Mouse (Mus musculus): ENCODE data around the gene Atraid. TPM values are rescaled to one million over a fixed set of nuclear protein-coding genes. Genes with fewer than 3 reads are reported as not detected.

Gene Atraid
- polyA plus RNA-seq, 1 experiment from 2014 or later, result 182 TPM

DNA sequence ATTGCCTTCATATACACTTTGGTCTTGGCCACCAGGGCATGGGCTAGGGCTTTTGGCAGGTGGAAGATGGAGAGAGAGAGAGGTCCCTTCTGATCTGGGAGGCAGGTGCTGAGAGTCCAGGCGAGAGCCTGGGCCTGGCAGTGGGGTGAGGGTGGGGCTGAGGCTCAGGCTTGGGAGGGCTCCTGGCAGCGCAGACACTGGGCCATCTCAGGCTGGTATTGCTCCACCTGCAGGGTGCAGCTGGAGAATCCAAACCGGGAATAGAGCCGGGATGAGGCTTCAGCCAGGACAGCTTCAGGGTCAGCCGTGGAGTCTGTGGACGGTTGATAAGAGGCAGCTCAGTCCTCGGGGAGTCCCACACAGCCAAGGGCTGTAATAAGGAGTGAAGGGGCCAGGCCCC lies 38.5 kb downstream of the Atraid start:
- 0 out of 2 replicates have a peak overlapping the region, but pooled peaks have one; percentile 10 for H3K9ac ChIP-seq (ENCODE audit: low read depth, low read length)
- peaks cover 2% of the 10 kb centered on the region for H3K4me1 ChIP-seq (ENCODE audit: control insufficient read depth, insufficient read depth, low read length)
- WGBS, result 19% methylated on average over 7 of the region's 7 CpGs
- H3K36me3 ChIP-seq (ENCODE audit: control insufficient read depth, insufficient read depth, low read length), result no peaks in the 10 kb centered on the region
- ATAC-seq, result no peak
- H3K4me2 ChIP-seq (ENCODE audit: low read length), result no peak overlapping the region
- H3K9me3 ChIP-seq (replicated peaks; ENCODE audit: control insufficient read depth, low read length, poor library complexity, severe bottlenecking), result no peaks in the 10 kb centered on the region
- H3K27me3 ChIP-seq (ENCODE audit: control insufficient read depth, insufficient read depth, low read depth, low read length), result peaks cover 17% of the 10 kb centered on the region
- no peak overlapping the region for H3K4me3 ChIP-seq (ENCODE audit: low read depth, low read length)
- H3K27ac ChIP-seq (ENCODE audit: low read length), result no peak overlapping the region

DNA sequence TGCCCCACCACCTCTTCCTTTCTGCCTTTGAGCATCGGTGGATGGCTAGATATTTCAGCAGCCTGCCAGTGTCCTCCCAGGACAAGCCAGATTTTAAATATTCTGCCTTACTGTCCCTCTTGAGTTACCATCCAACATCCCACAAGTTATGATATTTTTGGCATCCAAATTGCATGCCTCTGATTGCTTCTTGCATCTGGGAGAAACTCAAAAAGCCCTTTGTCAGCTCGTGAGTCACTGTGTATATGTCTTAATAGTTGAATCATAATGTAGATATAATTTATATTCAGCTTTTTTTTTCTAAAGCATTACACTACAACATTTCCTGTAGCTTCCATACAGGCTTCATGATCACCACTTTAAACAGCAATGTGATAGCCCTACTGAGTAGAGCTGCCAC lies 39.0 kb downstream of the Atraid start:
- no peak for ATAC-seq
- 78% methylated on average over 2 of the region's 2 CpGs for WGBS
- Histone ChIP-seq H3K4me3 (ENCODE audit: low read depth, low read length) (no peak overlapping the region), H3K9me3 (replicated peaks; ENCODE audit: control insufficient read depth, low read length, poor library complexity, severe bottlenecking) (no peaks in the 10 kb centered on the region), H3K27ac (ENCODE audit: low read length) (no peak overlapping the region), H3K4me1 (ENCODE audit: control insufficient read depth, insufficient read depth, low read length) (peaks cover 2% of the 10 kb centered on the region), H3K36me3 (ENCODE audit: control insufficient read depth, insufficient read depth, low read length) (no peaks in the 10 kb centered on the region), H3K9ac (ENCODE audit: low read depth, low read length) (no peak overlapping the region), H3K27me3 (ENCODE audit: control insufficient read depth, insufficient read depth, low read depth, low read length) (peaks cover 21% of the 10 kb centered on the region), H3K4me2 (ENCODE audit: low read length) (no peak overlapping the region)

DNA sequence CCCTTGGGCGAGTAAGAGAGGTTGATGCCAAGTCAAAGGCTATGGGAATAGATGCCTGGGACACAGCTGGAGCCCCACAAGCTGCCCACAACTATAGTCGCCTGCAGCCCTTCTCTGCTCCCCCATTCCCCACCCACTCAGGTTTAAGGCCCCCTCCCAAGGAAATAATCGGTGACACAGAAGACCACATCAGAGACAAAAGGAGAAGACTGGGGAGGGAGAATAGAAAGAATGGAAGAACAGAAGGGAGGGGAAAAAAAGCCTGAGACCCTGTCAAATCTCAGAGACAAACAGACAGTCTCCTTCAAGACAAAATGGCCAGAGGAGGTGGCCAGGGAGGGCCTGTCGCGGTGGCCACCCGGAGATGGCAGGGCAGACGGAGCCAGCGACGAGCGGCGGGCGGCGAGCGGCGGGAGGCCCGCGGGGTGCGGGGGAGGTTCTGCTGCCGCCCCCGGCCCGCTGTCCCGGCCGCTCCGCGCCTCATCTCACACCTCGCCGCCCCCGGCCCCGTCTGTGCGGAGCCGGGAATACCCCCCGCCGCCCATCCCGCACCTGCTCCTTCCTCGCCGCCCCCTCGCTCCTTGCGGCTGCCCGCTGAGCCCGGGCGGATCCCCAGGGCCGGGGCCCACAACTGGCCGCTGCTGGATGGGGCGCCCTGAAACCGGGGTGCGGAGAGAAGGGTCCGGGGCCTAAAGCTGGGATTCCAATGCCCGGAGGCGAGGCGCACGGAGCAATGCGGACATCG lies 44.3 kb downstream of the Atraid start:
- H3K4me3 ChIP-seq (ENCODE audit: low read depth, low read length), result peak overlapping the region; percentile 43
- H3K36me3 ChIP-seq (ENCODE audit: control insufficient read depth, insufficient read depth, low read length), result no peaks in the 10 kb centered on the region
- no peaks in the 10 kb centered on the region for H3K9me3 ChIP-seq (replicated peaks; ENCODE audit: control insufficient read depth, low read length, poor library complexity, severe bottlenecking)
- ATAC-seq, result no peak
- peak overlapping the region; percentile 70 for H3K9ac ChIP-seq (ENCODE audit: low read depth, low read length)
- no peak overlapping the region for H3K27ac ChIP-seq (ENCODE audit: low read length)
- 2% methylated on average over 51 of the region's 53 CpGs for WGBS
- peaks cover 29% of the 10 kb centered on the region for H3K4me1 ChIP-seq (ENCODE audit: control insufficient read depth, insufficient read depth, low read length)
- peak overlapping the region; percentile 60 for H3K4me2 ChIP-seq (ENCODE audit: low read length)
- H3K27me3 ChIP-seq (ENCODE audit: control insufficient read depth, insufficient read depth, low read depth, low read length), result peaks cover 58% of the 10 kb centered on the region

DNA sequence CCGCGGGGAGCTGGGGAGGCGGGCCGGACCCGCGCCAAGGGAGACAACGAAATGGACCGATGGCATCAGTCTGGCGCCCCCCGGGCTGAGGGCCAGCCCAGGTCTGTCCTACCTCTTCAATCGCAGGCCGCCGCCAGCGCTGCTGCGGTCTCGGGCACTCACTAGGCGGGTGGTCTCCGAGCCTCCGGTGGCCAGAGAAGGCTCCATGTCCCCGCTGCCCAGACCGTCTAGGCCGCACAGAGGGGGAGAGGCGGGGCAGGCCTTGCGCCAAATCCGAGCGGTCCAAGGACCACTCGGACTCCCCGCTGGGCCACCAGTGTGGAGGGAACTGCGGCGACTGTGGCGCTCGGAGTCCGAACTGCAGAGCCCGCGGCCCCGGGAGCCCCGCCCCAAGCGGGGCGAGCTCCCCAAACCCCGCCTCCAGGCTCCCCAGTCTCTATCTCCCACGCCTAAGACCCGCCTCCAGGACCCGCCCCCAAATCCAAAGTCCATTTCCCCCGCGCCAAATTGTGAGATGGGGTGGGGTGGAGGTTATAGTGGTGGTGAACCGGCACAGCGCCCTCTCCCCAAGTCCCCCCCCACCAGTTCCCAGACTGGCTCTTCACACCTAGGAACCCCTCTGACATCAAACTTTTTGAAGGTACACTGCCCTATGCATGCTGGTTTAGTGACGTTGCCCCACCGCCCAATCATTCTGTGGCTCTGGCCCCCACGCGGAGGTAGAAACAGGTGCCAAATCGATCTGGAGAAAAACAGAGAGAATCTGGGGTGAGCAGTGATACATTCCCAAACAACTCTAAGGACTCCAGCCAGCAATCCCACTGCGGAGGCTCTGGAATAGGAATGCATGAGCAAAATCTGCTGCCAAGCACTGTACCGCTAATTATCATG lies 45.3 kb downstream of the Atraid start:
- H3K9ac ChIP-seq (ENCODE audit: low read depth, low read length), result peak overlapping the region; percentile 70
- peaks cover 29% of the 10 kb centered on the region for H3K4me1 ChIP-seq (ENCODE audit: control insufficient read depth, insufficient read depth, low read length)
- peak; percentile 50; the same call in 1 of the 2 replicates for ATAC-seq
- no peak overlapping the region for H3K27ac ChIP-seq (ENCODE audit: low read length)
- under 1% methylated on average over 54 of the region's 54 CpGs for WGBS
- H3K36me3 ChIP-seq (ENCODE audit: control insufficient read depth, insufficient read depth, low read length), result no peaks in the 10 kb centered on the region
- H3K9me3 ChIP-seq (replicated peaks; ENCODE audit: control insufficient read depth, low read length, poor library complexity, severe bottlenecking), result no peaks in the 10 kb centered on the region
- peaks cover 61% of the 10 kb centered on the region for H3K27me3 ChIP-seq (ENCODE audit: control insufficient read depth, insufficient read depth, low read depth, low read length)
- H3K4me3 ChIP-seq (ENCODE audit: low read depth, low read length), result peak overlapping the region; percentile 43
- H3K4me2 ChIP-seq (ENCODE audit: low read length), result peak overlapping the region; percentile 60

DNA sequence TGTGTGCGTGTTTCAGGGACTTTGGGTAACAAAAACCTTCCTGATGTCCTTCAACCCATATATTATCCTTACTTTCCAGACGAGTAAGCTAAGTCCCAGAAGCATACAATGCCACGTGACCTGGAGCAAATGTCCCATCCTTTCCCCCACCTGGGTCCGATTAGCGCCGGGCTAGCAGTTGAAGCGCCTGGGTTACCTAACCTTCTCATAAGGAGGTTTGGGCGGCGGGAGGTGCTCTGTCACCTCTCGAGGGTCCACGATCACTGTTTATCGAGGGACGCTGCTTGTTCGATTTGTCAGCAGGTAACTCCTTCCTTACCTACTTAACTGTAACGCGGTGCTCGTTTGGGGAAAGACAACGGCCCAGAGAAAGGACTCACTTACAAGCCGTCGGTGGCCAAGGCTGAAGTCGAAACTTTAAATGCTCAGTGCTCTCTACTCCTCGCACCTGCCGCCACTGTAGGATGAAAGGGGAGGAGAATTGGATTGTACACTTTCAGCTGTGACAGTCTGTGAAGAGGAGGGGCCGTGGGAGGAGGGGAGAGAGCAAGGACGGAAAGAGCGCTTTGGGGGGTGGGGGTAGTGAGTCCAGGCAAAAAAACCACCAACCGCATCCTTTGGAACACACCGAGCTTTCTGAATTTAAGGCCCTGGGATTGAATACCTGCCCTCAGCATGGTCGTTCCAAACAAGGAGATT lies 46.1 kb downstream of the Atraid start:
- Histone ChIP-seq H3K27me3 (ENCODE audit: control insufficient read depth, insufficient read depth, low read depth, low read length) (peaks cover 61% of the 10 kb centered on the region), H3K27ac (ENCODE audit: low read length) (no peak overlapping the region), H3K4me1 (ENCODE audit: control insufficient read depth, insufficient read depth, low read length) (peaks cover 29% of the 10 kb centered on the region), H3K9me3 (replicated peaks; ENCODE audit: control insufficient read depth, low read length, poor library complexity, severe bottlenecking) (no peaks in the 10 kb centered on the region), H3K4me3 (ENCODE audit: low read depth, low read length) (peak overlapping the region; percentile 26; the same call in 1 of the 2 replicates), H3K9ac (ENCODE audit: low read depth, low read length) (no peak overlapping the region), H3K36me3 (ENCODE audit: control insufficient read depth, insufficient read depth, low read length) (no peaks in the 10 kb centered on the region), H3K4me2 (ENCODE audit: low read length) (peak overlapping the region; percentile 60)
- WGBS, result 2% methylated on average over 29 of the region's 29 CpGs
- ATAC-seq, result no peak

DNA sequence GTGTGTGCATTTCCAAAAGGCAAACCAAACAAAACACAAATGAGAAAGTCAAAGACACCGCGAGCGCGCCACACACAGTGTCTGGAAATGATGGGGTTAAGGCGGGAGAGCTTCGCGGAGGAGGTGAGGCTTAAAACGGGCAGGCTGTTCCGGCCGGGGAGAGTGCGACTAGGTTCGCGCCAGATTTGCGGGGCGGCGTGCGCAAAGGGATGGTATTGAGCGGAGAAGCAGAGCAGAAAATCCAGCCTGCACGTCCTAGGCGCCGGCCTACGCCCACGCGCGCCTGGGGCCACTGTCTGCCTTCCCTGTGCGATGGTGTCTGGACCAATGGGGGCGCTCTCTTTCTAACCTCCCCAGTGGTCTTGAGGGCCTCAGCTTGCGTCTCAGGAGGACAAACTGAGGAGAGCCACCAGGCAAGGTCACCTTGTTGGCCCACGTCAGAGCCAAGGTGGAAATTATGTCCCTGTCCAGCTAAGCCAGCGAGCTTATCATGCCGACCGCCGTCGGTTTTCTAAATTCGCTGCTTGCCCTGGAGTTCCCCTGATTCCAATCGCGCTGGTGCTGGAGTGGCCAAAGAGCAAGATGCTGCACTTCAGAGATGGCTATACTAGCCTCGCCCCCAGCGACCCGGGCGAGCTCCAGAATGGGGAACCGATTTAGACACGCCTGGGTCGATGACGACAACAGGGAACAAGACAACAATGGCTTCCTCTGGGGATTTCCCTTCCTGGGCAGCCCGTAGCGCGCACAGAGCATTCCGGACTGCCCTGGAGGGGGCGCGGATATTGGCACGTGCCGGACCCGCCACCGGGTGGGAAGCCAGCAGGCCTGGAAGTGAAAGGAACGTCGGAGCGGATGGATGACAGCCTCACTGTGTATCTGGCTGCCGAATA lies 46.9 kb downstream of the Atraid start:
- no peak for ATAC-seq
- Histone ChIP-seq H3K9me3 (replicated peaks; ENCODE audit: control insufficient read depth, low read length, poor library complexity, severe bottlenecking) (no peaks in the 10 kb centered on the region), H3K9ac (ENCODE audit: low read depth, low read length) (0 out of 2 replicates have a peak overlapping the region, but pooled peaks have one; percentile 6), H3K27me3 (ENCODE audit: control insufficient read depth, insufficient read depth, low read depth, low read length) (peaks cover 59% of the 10 kb centered on the region), H3K27ac (ENCODE audit: low read length) (no peak overlapping the region), H3K4me2 (ENCODE audit: low read length) (peak overlapping the region; percentile 60), H3K4me3 (ENCODE audit: low read depth, low read length) (peak overlapping the region; percentile 26), H3K36me3 (ENCODE audit: control insufficient read depth, insufficient read depth, low read length) (no peaks in the 10 kb centered on the region), H3K4me1 (ENCODE audit: control insufficient read depth, insufficient read depth, low read length) (peaks cover 29% of the 10 kb centered on the region)
- under 1% methylated on average over 59 of the region's 59 CpGs for WGBS

DNA sequence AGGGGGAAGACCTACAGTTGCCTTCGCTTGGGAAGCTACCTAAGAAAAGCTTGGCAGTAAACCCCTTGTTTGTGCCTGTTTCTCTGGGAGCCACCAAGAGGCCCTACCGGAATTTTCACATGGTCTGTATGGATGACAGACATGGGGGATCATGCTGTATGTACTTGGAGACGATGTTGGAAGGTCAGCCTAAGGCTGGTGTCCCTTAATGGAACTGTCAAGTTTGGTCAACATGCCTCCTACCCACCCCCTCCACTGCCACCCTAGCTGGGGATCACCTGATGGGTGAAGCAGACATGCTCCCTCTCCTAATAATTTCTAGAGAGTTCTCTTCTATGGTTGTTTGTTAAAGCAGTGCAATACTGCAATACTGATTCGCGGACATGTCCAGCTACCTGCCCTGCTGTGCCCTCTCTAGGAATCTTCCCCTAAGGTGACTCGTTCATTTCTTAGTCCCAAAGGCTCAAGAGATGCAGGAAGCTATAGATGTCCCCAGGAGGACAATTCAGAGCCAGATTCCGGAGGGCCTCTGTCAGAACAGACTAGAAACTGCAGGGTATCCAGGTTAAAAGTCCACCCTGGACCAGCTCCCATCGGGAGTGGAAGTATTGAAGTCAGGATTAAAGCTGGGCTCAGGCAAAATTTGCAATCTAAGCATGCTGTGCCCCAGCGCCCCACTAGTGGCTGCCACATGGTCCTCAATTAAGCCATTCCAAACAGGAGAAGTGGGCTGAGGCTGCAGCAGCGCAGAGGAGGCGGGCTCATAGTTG lies 47.8 kb downstream of the Atraid start:
- Histone ChIP-seq H3K4me1 (ENCODE audit: control insufficient read depth, insufficient read depth, low read length) (peaks cover 29% of the 10 kb centered on the region), H3K4me3 (ENCODE audit: low read depth, low read length) (no peak overlapping the region), H3K4me2 (ENCODE audit: low read length) (no peak overlapping the region), H3K9me3 (replicated peaks; ENCODE audit: control insufficient read depth, low read length, poor library complexity, severe bottlenecking) (no peaks in the 10 kb centered on the region), H3K27ac (ENCODE audit: low read length) (no peak overlapping the region), H3K27me3 (ENCODE audit: control insufficient read depth, insufficient read depth, low read depth, low read length) (peaks cover 51% of the 10 kb centered on the region), H3K36me3 (ENCODE audit: control insufficient read depth, insufficient read depth, low read length) (no peaks in the 10 kb centered on the region), H3K9ac (ENCODE audit: low read depth, low read length) (no peak overlapping the region)
- ATAC-seq, result no peak
- 18% methylated on average over 11 of the region's 11 CpGs for WGBS
